Mouse (Mus musculus) ES-E14 (cell line): ENCODE results near the gene Ola1.

Experiments used
- CHD2 ChIP-seq: IDR thresholded peaks from 2 replicates; pipeline ENCODE4 v1.6.1; 2014; ENCODE audit warnings: mild to moderate bottlenecking, low read depth, low read length, inconsistent platforms
- HCFC1 ChIP-seq: IDR thresholded peaks from 2 replicates; pipeline ENCODE4 v1.6.1; 2012; ENCODE audit warnings: low read length, inconsistent platforms, borderline replicate concordance; ENCODE audit not compliant: insufficient read depth
- MAFK ChIP-seq: IDR thresholded peaks from 2 replicates; pipeline ENCODE4 v1.6.1; 2014; ENCODE audit warnings: mild to moderate bottlenecking, low read depth, low read length, inconsistent platforms; ENCODE audit not compliant: insufficient read depth
- ZC3H11A ChIP-seq: IDR thresholded peaks from 2 replicates; pipeline ENCODE4 v1.6.1; 2012; ENCODE audit warnings: low read depth, mild to moderate bottlenecking, inconsistent platforms, low read length, borderline replicate concordance
- ZNF384 ChIP-seq: IDR thresholded peaks from 2 replicates; pipeline ENCODE4 v1.6.1; 2012; ENCODE audit warnings: low read depth, low read length, inconsistent platforms

- no peak for TF ChIP-seq ZC3H11A
- TF ChIP-seq ZNF384, result no peak
- no peak for TF ChIP-seq CHD2
- TF ChIP-seq HCFC1, result no peak
- no peak for TF ChIP-seq MAFK
Observed at GRCm38 (mm10) chr2:73264611-73265195, 46.0 kb upstream of the Ola1 start.
